Mouse (Mus musculus) retina, postnatal 7 days (tissue): ENCODE measurements around the gene Olfr603.
"Not testable (repeated sequence)": the region's sequence is repeated elsewhere in the genome, so short reads cannot be mapped to it uniquely, and the experiment has no call there.

Source experiments
- DNase-seq: peaks from one replicate; pipeline ENCODE4 v3.0.0-alpha.2; 2012; ENCODE audit warnings: low read depth, low spot score

Olfr603 gene

DNA sequence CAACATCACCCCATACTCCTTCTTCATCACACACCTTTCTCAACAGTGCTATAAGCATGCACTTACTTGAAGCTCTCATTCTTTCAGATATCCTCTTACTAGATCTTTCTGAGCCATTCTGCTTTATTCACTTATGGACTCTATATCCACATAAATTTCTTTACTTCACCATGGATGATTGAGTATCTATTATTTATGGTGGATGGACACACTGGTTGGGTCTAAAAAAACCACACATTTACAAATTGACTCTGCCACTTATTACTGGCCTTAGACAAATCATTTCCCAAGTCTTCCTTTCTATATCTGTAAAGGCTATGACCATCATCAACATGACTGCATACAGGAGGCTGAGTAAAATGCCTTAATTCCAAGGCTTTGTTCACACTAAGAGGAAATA, at the start of gene Olfr603:
Olfr603 (minus strand) TSS at position 101 of the 400 bp plus-strand sequence.
- no peak for DNase-seq

DNA sequence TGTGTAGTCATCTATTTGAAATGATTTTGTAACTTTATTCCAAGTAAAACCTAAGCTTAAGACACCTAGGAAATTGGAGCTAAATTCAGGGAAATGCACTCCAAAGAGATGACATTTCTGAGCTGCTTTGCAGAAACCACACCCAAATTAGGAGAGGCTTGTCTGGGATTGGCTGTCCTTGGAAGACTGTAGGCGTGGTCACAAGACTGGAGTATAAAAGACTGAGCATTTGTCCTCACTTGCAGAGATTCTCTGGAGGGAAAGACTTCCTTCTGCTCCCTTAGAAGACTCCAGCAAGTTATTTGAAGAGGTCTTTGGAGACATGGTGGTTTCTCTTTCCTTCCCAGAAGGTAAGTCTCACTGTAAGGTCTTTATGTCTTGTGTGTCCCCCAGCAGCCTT, 28.8 kb upstream of the Olfr603 start, which contains the start of gene Usp17lc:
Usp17lc (plus strand) TSS at position 301 of the 400 bp plus-strand sequence.
- not testable (repeated sequence) for DNase-seq

DNA sequence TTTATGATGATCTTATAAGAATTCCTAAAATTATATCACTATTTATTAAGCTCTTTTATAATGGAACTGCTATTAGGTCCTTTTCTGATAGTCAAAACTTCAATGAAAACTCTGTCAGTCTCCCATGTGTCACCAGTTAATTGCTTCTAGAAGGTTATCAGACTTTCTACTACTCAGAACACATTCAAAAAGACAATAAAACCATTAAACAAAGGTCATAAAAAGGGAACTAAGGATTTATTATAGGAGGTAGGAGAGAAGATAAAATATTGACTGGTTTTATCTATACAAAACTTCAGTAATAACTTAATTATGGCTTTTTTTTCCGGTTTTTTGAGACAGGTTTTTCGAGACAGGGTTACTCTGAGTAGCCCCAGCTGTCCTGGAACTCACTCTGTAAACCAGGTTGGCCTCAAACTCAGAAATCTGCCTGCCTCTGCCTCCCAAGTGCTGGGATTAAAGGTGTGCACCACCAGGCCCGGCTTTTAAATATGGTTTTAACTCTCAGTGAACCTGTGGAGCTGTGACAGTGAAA, 20.6 kb upstream of the Olfr603 start:
- not testable (repeated sequence) for DNase-seq

DNA sequence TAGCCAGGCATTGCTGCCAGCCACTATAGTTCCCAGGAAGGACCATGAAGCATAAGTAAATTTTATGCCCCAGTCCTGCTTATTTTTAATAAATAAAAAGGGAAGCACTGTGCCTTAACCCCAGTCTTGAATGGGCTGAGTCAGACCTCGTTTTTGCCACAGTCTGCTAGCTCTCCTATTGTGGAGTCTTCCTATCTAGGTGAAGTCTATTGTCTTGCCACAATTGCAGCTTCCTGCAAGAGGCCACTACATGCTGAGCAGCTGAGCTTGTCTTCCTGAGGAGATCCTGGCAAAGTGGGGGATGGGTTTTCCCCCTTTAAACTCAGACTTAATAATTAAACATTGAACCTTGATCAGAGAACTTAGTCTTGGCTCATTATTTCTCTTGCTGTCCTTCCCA, 13.0 kb upstream of the Olfr603 start:
- DNase-seq, result no peak

DNA sequence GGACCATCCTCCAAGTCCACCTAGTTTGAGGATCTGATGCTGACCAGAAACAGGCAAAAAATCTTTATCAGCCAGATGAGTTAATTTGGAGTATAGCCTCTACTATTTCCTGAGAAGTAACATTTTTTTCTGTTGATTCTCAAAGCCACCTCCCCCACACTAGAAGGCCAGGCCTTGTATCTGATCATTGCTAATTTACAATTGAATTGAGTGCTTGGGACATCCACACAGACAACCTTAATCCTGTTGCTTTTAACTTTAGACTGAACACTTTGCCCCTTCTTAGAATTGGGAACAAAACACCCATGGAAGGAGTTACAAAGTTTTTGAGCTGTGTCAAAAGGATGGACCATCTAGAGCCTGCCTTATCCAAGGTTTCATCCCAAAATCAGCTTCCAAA, 11.8 kb upstream of the Olfr603 start:
- no peak for DNase-seq

DNA sequence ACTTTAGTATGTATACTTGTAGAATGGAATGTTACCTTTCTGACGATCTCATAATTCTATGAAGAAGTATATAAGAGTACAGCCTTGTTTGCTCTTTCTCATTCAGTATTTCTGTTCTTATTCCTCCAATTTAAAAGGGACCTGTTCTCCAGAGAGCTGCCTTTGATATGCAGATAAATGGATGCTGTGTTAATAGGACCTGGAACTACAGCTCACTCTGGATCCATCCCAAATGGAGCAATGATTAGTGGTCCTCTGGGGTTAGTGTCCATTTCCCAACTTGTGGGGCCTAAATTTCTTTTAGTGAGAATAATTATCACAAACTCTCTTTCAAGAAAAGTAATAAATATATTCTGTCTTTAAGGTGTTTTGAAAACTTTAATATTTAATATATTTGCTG, 23.4 kb downstream of the Olfr603 start, which contains the start of gene Olfr601:
Olfr601 (minus strand) TSS at position 101 of the 400 bp plus-strand sequence.
- no peak for DNase-seq

DNA sequence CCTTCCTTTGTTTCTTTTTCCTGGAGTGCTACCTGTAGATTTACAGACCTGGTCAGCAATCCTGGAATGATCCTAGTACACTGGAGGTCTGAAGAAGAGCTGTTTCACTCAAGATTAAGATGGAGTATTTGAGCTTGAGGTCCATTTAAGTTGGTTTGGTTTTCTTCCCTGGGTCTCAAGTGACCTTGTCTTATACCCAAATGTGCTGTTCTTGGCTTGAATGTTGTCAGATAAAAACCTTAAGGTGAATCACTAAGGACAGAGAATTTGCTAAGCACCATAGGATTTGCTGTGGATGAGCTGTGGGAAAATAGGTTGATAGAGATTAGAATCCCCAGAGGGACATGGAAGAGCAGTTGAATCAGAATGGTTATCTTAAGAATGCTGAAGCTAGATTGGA, 36.4 kb downstream of the Olfr603 start, which contains the start of gene Olfr600:
Olfr600 (minus strand) TSS at position 101 of the 400 bp plus-strand sequence.
- DNase-seq, result no peak

DNA sequence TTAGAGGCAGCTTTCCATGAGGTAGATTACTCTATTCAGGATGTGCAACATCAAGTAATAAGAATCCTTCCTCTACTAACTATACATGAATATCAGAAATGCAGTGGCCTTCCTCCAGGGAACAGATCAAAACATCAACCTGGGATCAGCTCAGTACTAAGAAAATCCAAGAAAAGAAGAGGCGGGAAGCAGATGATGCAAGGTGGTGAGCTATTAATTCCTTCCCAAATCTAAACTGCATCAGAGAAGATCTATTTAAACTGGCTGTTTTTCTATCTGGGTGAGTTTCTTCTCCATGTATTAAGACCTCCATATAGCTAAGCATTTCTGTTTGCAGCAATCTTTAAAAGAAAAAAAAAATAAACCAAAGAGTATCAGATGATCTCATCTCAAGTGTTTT, 50.4 kb downstream of the Olfr603 start, which contains the start of gene Olfr599:
Olfr599 (plus strand) TSS at position 301 of the 400 bp plus-strand sequence.
- no peak for DNase-seq
